Mouse (Mus musculus) hindbrain, postnatal 0 days (tissue): ENCODE results near the gene Rmdn2. TPM values are rescaled to one million over a fixed set of nuclear protein-coding genes. Genes with fewer than 3 reads are reported as not detected.

Experiments used
- ATAC-seq: fragments of 200-750 bp; cut with Nextera tagmentation; 2 replicates; pipeline ENCODE4 v1.8.0; 2017; ENCODE audit warnings: mild to moderate bottlenecking, moderate TSS enrichment, moderate library complexity
- DNase-seq: peaks from one replicate; pipeline ENCODE4 v3.0.0-alpha.2; 2015; ENCODE audit warnings: low spot score
- H3K27ac ChIP-seq: fragments of 300-500 bp; sonication (generic); 2 replicates; pipeline ENCODE4 v1.5.1; 2014; ENCODE audit warnings: mild to moderate bottlenecking
- H3K27me3 ChIP-seq: fragments of 300-500 bp; sonication (generic); 2 replicates; pipeline ENCODE4 v1.6.1; 2014; ENCODE audit warnings: low read length, mixed read lengths; ENCODE audit not compliant: insufficient read depth
- H3K36me3 ChIP-seq: fragments of 300-500 bp; sonication (generic); 2 replicates; pipeline ENCODE4 v1.6.1; 2014; ENCODE audit warnings: low read length, mixed read lengths; ENCODE audit not compliant: insufficient read depth
- H3K4me1 ChIP-seq: fragments of 300-500 bp; sonication (generic); 2 replicates; pipeline ENCODE4 v1.6.1; 2014; ENCODE audit warnings: antibody characterized with exemption, low read length, mixed read lengths; ENCODE audit not compliant: insufficient read depth
- H3K4me2 ChIP-seq: fragments of 300-500 bp; sonication (generic); 2 replicates; pipeline ENCODE4 v1.6.1; 2014; ENCODE audit warnings: low read depth, mild to moderate bottlenecking, low read length, moderate library complexity, mixed read lengths
- H3K4me3 ChIP-seq: fragments of 300-500 bp; sonication (generic); 2 replicates; pipeline ENCODE4 v1.5.1; 2014; ENCODE audit warnings: low read length
- H3K9ac ChIP-seq: fragments of 300-500 bp; sonication (generic); replicated peaks from 2 replicates; pipeline ENCODE4 v1.6.1; 2014; ENCODE audit warnings: mild to moderate bottlenecking, low read length, moderate library complexity, mixed read lengths
- H3K9me3 ChIP-seq: fragments of 300-500 bp; sonication (generic); 2 replicates; pipeline ENCODE4 v1.6.1; 2016; ENCODE audit warnings: low read length, mixed read lengths
- CTCF ChIP-seq: IDR thresholded peaks from 2 replicates; pipeline ENCODE4 v1.5.1; 2016; ENCODE audit warnings: antibody characterized with exemption, control low read depth, low read depth
- WGBS: fragments of 180-500 bp; shearing (Covaris S2); extraction: QIAGEN DNeasy Blood & Tissue Kit; methylation state at CpG from one replicate; pipeline ENCODE4 v1.1.7; 2014; 5-methylcytosine and 5-hydroxymethylcytosine counted together
- polyA plus RNA-seq: library from polyadenylated mRNA; unstranded; fragments of >200 nt; fragmentation: Nextera tagmentation; extraction: Ambion mirVana; gene quantifications from 2 replicates; pipeline ENCODE4 v1.2.1, GENCODE M21; 2015
- total RNA-seq: library from RNA; depleted of rRNA; stranded (reverse); fragments of >200 nt; gene quantifications from 2 replicates; pipeline ENCODE4 v1.2.3, GENCODE M21; 2014

The Rmdn2 gene
- total and polyA plus RNA-seq, 2 experiments from 2014 or later, result 3.6 to 12.4 TPM

GRCm38 (mm10) chr17:79661387-79661786, 49.7 kb downstream of the Rmdn2 start:
- Histone ChIP-seq H3K4me1 (no peaks in the 10 kb centered on the region), H3K4me3 (no peak overlapping the region), H3K27ac (no peak overlapping the region), H3K9me3 (no peaks in the 10 kb centered on the region), H3K4me2 (no peak overlapping the region), H3K27me3 (no peaks in the 10 kb centered on the region), H3K9ac (no peak overlapping the region), H3K36me3 (no peaks in the 10 kb centered on the region)
- WGBS, result 43% methylated on average over 7 of the region's 7 CpGs
- peak; percentile 81 for TF ChIP-seq CTCF
- DNase-seq, result peak; percentile 86
- no peak for ATAC-seq

- DNase-seq (no peak), ATAC-seq (no peak)
- Histone ChIP-seq H3K4me1 (no peaks in the 10 kb centered on the region), H3K9me3 (no peaks in the 10 kb centered on the region), H3K4me3 (no peak overlapping the region), H3K36me3 (no peaks in the 10 kb centered on the region), H3K4me2 (no peak overlapping the region), H3K9ac (no peak overlapping the region), H3K27me3 (no peaks in the 10 kb centered on the region), H3K27ac (no peak overlapping the region)
- 79% methylated on average over 9 of the region's 9 CpGs for WGBS
- no peak for TF ChIP-seq CTCF
Measured at GRCm38 (mm10) chr17:79661848-79662247, 50.2 kb downstream of the Rmdn2 start.

- Histone ChIP-seq H3K4me2 (no peak overlapping the region), H3K36me3 (no peaks in the 10 kb centered on the region), H3K27ac (no peak overlapping the region), H3K9me3 (no peaks in the 10 kb centered on the region), H3K27me3 (no peaks in the 10 kb centered on the region), H3K9ac (no peak overlapping the region), H3K4me1 (no peaks in the 10 kb centered on the region), H3K4me3 (no peak overlapping the region)
- 16% methylated on average over 3 of the region's 3 CpGs for WGBS
- TF ChIP-seq CTCF, result peak; percentile 82
- ATAC-seq (peak; percentile 64), DNase-seq (peak; percentile 87)
Measured at GRCm38 (mm10) chr17:79663393-79664105, 51.9 kb downstream of the Rmdn2 start.

DNA sequence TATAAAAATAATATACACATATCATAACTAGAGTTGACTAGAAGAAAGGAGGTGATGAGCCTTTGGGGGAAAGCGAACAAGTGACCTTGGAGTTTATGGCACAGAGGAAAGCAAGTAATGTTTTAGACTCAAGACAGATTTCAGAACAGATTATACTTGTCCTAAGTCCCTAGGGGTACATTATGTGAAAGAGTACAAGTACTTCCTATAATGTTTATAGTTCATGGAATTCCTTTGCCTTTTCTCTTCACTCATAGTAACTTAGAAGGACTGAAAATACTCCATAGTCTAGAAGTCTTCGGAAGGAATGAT, 52.4 kb downstream of the Rmdn2 start:
- no peak for DNase-seq
- no peak for ATAC-seq
- Histone ChIP-seq H3K4me2 (no peak overlapping the region), H3K9ac (no peak overlapping the region), H3K27ac (no peak overlapping the region), H3K36me3 (no peaks in the 10 kb centered on the region), H3K9me3 (no peaks in the 10 kb centered on the region), H3K27me3 (no peaks in the 10 kb centered on the region), H3K4me1 (no peaks in the 10 kb centered on the region), H3K4me3 (no peak overlapping the region)
- 98% methylated on average over 2 of the region's 2 CpGs for WGBS
- TF ChIP-seq CTCF, result no peak

DNA sequence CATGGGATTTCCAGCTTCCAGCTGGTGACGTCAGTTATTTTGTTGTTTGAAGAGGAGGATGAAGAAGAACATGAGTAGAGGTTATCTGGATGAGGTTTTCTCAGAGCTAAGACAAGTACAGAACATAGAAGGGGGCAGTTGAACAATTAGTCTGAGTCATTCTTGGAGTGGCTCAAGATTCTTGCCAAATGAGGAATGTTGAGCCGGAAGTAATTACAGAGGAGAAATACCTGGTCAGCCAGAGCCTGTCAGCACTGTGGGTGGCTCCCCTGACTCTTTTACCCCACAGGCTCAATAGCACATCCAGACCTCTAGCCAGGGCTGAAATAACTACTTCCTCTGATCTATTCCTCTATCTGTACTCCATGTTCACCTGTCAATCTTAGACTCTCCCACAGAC, 59.2 kb downstream of the Rmdn2 start:
- Histone ChIP-seq H3K9me3 (no peaks in the 10 kb centered on the region), H3K4me3 (no peak overlapping the region), H3K36me3 (no peaks in the 10 kb centered on the region), H3K4me2 (no peak overlapping the region), H3K9ac (no peak overlapping the region), H3K27me3 (no peaks in the 10 kb centered on the region), H3K4me1 (no peaks in the 10 kb centered on the region), H3K27ac (no peak overlapping the region)
- DNase-seq (no peak), ATAC-seq (no peak)
- WGBS, result 84% methylated on average over 2 of the region's 2 CpGs
- no peak for TF ChIP-seq CTCF

DNA sequence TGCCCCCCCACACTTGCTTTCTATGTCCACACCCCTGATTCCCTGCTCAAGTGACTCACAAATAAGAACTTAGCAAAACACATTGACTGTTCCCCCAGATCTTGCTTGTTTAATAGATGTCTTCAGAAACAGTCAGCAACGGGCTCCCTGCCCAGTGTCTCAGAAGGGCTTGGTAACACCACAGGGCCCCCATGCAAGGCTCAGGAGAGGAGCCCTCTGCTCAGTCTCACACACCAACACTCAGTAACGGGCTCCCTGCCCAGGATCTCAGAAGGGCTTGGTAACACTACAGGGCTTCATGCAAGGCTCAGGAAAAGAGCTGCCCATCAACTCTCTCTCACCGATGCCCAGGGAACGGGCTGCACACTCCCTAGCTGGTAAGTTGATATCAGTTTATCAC, 83.4 kb downstream of the Rmdn2 start:
- no peaks in the 10 kb centered on the region for H3K27me3 ChIP-seq
- TF ChIP-seq CTCF, result no peak
- H3K36me3 ChIP-seq, result no peaks in the 10 kb centered on the region
- DNase-seq (no peak), ATAC-seq (no peak)
- no peaks in the 10 kb centered on the region for H3K9me3 ChIP-seq
- no peaks in the 10 kb centered on the region for H3K4me1 ChIP-seq
- H3K4me2 ChIP-seq, result no peak overlapping the region
- H3K9ac ChIP-seq, result no peak overlapping the region
- WGBS, result 73% methylated on average over 4 of the region's 4 CpGs
- no peak overlapping the region for H3K4me3 ChIP-seq
- no peak overlapping the region for H3K27ac ChIP-seq

- DNase-seq (no peak), ATAC-seq (no peak)
- no peak for TF ChIP-seq CTCF
- Histone ChIP-seq H3K4me1 (no peaks in the 10 kb centered on the region), H3K9me3 (no peaks in the 10 kb centered on the region), H3K36me3 (no peaks in the 10 kb centered on the region), H3K27me3 (no peaks in the 10 kb centered on the region), H3K9ac (no peak overlapping the region), H3K4me3 (no peak overlapping the region), H3K4me2 (no peak overlapping the region), H3K27ac (no peak overlapping the region)
- WGBS, result 66% methylated on average over 6 of the region's 6 CpGs
Measured at GRCm38 (mm10) chr17:79695541-79695940, 83.9 kb downstream of the Rmdn2 start.
